Mouse (Mus musculus) forebrain, embryonic 10.5 days (tissue): ENCODE measurements at regions not wholly inside any gene's neighbourhood (a gene's known extent, or its start where the extent isn't known, plus 50 kb on each side); places are given as distances from the start of the nearest gene placed in this dataset.

ENCODE experiments used
- DNase-seq: peaks from one replicate; pipeline ENCODE4 v3.0.0-alpha.2; 2017; ENCODE audit warnings: low spot score; ENCODE audit errors: extremely low spot score
- H3K27ac ChIP-seq: fragments of 300-500 bp; sonication (generic); 2 replicates; pipeline ENCODE4 v1.5.1; 2016; ENCODE audit warnings: mild to moderate bottlenecking
- H3K27me3 ChIP-seq: fragments of 300-500 bp; sonication (generic); 2 replicates; pipeline ENCODE4 v1.6.1; 2016; ENCODE audit warnings: mild to moderate bottlenecking; ENCODE audit not compliant: poor library complexity, severe bottlenecking
- H3K36me3 ChIP-seq: fragments of 300-500 bp; sonication (generic); replicated peaks from 2 replicates; pipeline ENCODE4 v1.6.1; 2016; ENCODE audit warnings: mild to moderate bottlenecking, moderate library complexity
- H3K4me1 ChIP-seq: fragments of 300-500 bp; sonication (generic); 2 replicates; pipeline ENCODE4 v1.6.1; 2016
- H3K4me3 ChIP-seq: fragments of 300-500 bp; sonication (generic); 2 replicates; pipeline ENCODE4 v1.5.1; 2016; ENCODE audit warnings: mild to moderate bottlenecking, moderate library complexity
- H3K9me3 ChIP-seq: fragments of 300-500 bp; sonication (generic); 2 replicates; pipeline ENCODE4 v1.6.1; 2016; ENCODE audit warnings: mild to moderate bottlenecking, moderate library complexity
- WGBS: fragments of 180-500 bp; shearing (Covaris S2); methylation state at CpG from one replicate; pipeline ENCODE4 v1.1.7; 2016; 5-methylcytosine and 5-hydroxymethylcytosine counted together

GRCm38 (mm10) chr10:25601471-25601870 is 65.4 kb upstream of the Smlr1 start:
- Histone ChIP-seq H3K27me3 (no peaks in the 10 kb centered on the region), H3K9me3 (no peaks in the 10 kb centered on the region), H3K27ac (no peak overlapping the region), H3K36me3 (no peaks in the 10 kb centered on the region), H3K4me1 (no peaks in the 10 kb centered on the region), H3K4me3 (no peak overlapping the region)
- no peak for DNase-seq
- WGBS = 91% methylated on average over 2 of the region's 2 CpGs

GRCm38 (mm10) chr10:25589316-25589645 is 53.2 kb upstream of the Smlr1 start:
- no peak overlapping the region for H3K4me3 ChIP-seq
- no peak overlapping the region for H3K27ac ChIP-seq
- no peaks in the 10 kb centered on the region for H3K36me3 ChIP-seq
- no peaks in the 10 kb centered on the region for H3K4me1 ChIP-seq
- no peak for DNase-seq
- 95% methylated on average over 2 of the region's 2 CpGs for WGBS
- H3K27me3 ChIP-seq = no peaks in the 10 kb centered on the region
- H3K9me3 ChIP-seq = 0 out of 2 replicates have a peak, but pooled peaks cover 3% of the 10 kb centered on the region

- no peaks in the 10 kb centered on the region for H3K36me3 ChIP-seq
- no peak overlapping the region for H3K4me3 ChIP-seq
- no peaks in the 10 kb centered on the region for H3K4me1 ChIP-seq
- no peak for DNase-seq
- H3K27me3 ChIP-seq = no peaks in the 10 kb centered on the region
- WGBS = 87% methylated on average over 12 of the region's 12 CpGs
- no peak overlapping the region for H3K27ac ChIP-seq
- 0 out of 2 replicates have a peak, but pooled peaks cover 3% of the 10 kb centered on the region for H3K9me3 ChIP-seq
Observed at GRCm38 (mm10) chr10:25588611-25589315, 52.7 kb upstream of the Smlr1 start.
